Mouse (Mus musculus) cerebellum, adult 2 months (tissue): Measurements from ENCODE around the gene Fer. TPM values are rescaled to one million over a fixed set of nuclear protein-coding genes. Genes with fewer than 3 reads are reported as not detected.

Experiments used
- DNase-seq, 2 experiments: peaks; one replicate each; pipeline ENCODE4 v3.0.0; 2021
- H3K27ac ChIP-seq: fragments of 200-500 bp; 2 replicates; pipeline ENCODE4 v1.5.1; 2012; ENCODE audit warnings: low read length, control low read depth, inconsistent platforms; ENCODE audit not compliant: insufficient read depth
- H3K27me3 ChIP-seq: fragments of 200-500 bp; 2 replicates; pipeline ENCODE4 v1.6.1; 2012; ENCODE audit warnings: inconsistent platforms, mild to moderate bottlenecking, low read length, moderate library complexity; ENCODE audit not compliant: control insufficient read depth, insufficient read depth
- H3K4me1 ChIP-seq: fragments of 200-500 bp; 2 replicates; pipeline ENCODE4 v1.6.1; 2011; ENCODE audit warnings: low read length; ENCODE audit not compliant: control insufficient read depth, insufficient read depth
- H3K4me3 ChIP-seq: fragments of 200-500 bp; replicated peaks from 2 replicates; pipeline ENCODE3; 2011; ENCODE audit warnings: mild to moderate bottlenecking, low read depth, low read length, control low read depth; ENCODE audit not compliant: insufficient read depth
- CTCF ChIP-seq: fragments of 200-500 bp; IDR thresholded peaks from 2 replicates; pipeline ENCODE4 v1.5.1; 2011; ENCODE audit warnings: low read depth, mild to moderate bottlenecking, control low read depth, low read length, moderate library complexity, borderline replicate concordance; ENCODE audit not compliant: insufficient read depth
- POLR2A ChIP-seq: fragments of 200-500 bp; IDR thresholded peaks from 2 replicates; pipeline ENCODE4 v1.6.1; 2011; ENCODE audit warnings: low read length, control low read depth, borderline replicate concordance; ENCODE audit not compliant: insufficient read depth
- WGBS: fragments of 180-500 bp; shearing (Covaris S2); methylation state at CpG from one replicate; pipeline ENCODE4 v1.1.7; 2018; 5-methylcytosine and 5-hydroxymethylcytosine counted together
- polyA plus RNA-seq: library from polyadenylated mRNA; depleted of rRNA; stranded (reverse); fragments of >200 nt; gene quantifications from 2 replicates; pipeline ENCODE4 v1.2.3, GENCODE M21; 2012; rRNA removed

Gene Fer
- polyA plus RNA-seq, 1 experiment = 8.8 TPM

- Histone ChIP-seq H3K27ac (no peak overlapping the region), H3K27me3 (no peaks in the 10 kb centered on the region), H3K4me3 (no peak overlapping the region), H3K4me1 (no peaks in the 10 kb centered on the region; the same call in 1 of the 2 replicates)
- no peak for DNase-seq
- 50% methylated on average over 5 of the region's 5 CpGs for WGBS
- TF ChIP-seq CTCF (no peak), POLR2A (no peak)
Measured at GRCm38 (mm10) chr17:64183196-64183595, 320.3 kb downstream of the Fer start.

Other genes with a start within 250 kb of the Fer start
- 0.77 and 0.78 TPM in 2 replicates for gene A930002H24Rik, start 729 bp downstream of the Fer start, polyA plus RNA-seq